Mouse (Mus musculus): ENCODE results near the gene Gm28044.
"Not testable (repeated sequence)": the region's sequence is repeated elsewhere in the genome, so short reads cannot be mapped to it uniquely, and the experiment has no call there.

The Gm28044 gene

DNA sequence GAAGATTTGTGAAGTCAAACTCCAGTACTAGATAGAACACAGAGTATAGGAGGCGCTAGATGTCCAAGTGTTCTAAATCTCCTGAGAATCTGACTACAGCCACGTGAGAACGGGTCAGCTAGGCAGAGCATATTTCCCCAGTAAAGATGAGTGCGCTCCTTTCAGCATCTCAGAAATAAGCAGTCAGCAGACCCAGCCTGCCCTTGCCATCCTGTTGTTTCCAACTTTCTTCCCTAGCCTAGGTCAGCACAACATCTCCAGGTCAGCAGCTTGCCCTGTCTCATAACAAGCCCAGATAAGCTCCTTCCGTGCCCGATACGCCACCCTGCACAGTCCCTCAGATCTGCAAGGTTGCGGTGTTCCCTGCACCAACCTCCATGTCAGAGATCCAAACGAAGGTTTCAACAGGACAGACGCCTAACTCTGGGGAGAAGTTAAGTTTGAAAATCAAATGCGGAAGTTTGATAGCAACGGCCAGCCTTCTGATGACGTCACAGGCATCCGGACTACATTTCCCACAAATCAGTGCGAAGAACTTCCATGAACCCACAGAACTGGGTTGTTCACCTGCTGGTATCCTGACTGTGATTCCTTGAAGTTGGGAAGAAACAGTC is at the start of gene Gm28044, which contains the start of gene Zfp953:
Gene Gm28044 (minus strand): TSS at position 406 of the 614 bp plus-strand sequence.
Gene Zfp953 (minus strand): TSS at position 475 of the 614 bp plus-strand sequence.
- DNase-seq, result peak; percentile 99

DNA sequence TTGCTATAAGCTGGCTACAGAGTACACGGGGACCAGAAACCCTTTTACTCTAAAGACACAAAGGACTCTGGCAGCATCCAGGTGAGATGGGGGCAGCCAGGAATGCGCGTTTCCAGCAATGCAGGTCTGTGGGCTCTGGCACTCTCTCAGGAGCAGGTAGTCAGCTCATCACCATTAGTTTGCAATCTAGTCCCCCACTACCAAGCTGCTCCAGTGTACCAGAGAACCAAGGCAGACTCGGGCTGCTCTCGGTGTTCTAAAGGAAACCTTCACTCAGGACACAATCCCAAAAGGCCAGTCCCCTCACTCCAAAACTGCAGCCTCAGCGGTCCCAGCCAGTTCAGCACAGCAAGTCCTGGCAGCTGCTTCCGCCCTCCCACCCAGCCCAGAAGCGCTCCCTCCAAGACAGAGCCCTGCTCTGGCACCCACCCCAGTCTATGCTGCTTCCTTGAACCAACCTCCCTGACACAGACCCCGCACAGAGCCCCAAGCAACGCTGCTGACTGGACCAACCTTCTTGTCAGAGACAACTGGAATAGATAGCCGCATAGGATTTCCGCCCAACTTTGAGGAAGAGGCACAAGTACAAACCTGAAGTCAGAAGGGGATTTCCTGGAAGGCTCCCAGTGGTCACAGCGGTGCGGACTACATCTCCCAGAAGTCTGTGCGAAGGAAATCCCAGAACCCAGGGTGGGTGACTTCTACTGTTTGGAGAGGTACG is 39.0 kb upstream of the Gm28044 start, which contains the start of gene Zfp429:
Gene Zfp429 (minus strand): TSS at position 637 of the 721 bp plus-strand sequence.
- peak; percentile 90 for DNase-seq

DNA sequence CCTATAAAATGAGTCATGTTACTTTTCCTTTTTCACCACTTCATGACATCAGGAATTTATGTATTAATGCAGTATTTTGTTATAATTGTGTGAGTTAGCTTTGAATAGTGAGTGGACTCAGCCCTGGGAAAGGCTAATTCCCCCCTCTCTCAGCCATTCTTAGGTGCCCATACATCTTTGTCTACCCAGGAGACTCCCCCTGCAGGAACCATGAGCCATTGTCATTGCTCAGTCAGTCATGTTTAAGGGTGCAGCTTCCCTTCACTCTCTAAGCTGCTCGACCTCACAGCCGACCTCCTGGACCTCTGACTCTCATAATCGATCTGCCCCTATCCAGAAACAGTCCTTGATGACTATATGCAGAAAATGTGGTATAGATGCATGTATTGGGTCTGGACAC is 15.9 kb upstream of the Gm28044 start:
- DNase-seq, result not testable (repeated sequence)

DNA sequence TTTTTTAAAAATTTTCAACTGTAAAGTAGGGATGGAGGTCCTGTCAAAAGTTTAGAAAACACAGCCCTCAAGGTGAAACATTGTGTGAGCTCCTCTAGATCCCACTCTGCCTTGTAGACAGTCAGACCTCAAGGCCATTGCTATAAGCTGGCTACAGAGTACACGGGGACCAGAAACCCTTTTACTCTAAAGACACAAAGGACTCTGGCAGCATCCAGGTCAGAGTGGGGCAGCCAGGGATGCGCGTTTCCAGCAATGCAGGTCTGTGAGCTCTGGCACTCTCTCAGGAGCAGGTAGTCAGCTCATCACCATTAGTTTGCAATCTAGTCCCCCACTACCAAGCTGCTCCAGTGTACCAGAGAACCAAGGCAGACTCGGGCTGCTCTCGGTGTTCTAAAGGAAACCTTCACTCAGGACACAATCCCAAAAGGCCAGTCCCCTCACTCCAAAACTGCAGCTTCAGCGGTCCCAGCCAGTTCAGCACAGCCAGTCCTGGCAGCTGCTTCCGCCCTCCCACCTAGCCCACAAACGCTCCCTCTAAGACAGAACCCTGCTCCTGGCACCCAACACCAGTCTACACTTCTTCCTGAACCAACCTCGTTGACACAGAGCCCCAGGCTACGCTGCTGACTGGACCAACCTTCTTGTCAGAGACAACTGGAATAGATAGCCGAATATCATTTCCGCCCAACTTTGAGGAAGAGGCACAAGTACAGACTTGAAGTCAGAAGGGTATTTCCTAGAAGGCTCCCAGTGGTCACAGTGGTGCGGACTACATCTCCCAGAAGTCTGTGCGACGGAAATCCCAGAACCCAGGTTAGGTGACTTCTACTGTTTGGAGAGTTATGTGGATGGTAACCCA is 14.9 kb upstream of the Gm28044 start, which contains the start of the genes Gm28041 and Zfp456:
Gene Gm28041 (minus strand): TSS at position 684 of the 862 bp plus-strand sequence.
Gene Zfp456 (minus strand): TSS at position 761 of the 862 bp plus-strand sequence.
- DNase-seq, result peak; percentile 92

DNA sequence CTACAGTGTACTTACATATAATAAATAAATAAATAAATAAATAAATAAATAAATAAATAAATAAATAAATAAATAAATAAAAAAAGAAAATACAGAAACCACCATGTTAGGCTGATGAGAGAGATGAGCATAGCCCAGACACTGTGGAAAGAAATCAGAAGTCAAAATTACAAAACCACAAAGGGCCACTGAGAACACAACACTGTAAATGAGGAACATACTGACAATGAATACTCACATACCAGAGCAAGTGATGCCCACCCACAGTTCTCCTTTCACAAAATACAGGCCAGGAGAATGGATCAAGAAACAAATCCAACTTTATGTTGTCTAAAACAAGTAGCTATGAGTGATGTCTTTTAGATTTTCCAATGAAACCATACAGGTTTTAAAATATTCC is 8.5 kb downstream of the Gm28044 start:
- DNase-seq, result no peak

DNA sequence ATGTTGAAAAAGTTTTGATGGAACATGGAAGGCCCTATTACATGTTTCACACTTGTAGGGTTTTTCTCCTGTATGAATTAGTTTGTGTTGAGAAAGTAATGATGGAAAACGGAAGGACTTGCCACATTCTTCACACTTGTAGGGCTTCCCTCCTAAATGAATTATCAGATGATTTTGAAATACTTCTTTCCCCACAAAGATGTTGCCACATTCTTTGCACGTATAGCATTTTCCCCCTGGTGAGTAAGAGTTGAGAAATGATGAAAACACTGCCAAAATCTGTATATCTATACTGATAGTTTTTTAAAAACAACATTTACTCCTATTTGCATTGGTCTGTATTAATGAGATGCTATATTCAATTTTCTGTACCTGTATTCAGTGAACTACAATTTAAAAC is 16.9 kb downstream of the Gm28044 start:
- no peak for DNase-seq

DNA sequence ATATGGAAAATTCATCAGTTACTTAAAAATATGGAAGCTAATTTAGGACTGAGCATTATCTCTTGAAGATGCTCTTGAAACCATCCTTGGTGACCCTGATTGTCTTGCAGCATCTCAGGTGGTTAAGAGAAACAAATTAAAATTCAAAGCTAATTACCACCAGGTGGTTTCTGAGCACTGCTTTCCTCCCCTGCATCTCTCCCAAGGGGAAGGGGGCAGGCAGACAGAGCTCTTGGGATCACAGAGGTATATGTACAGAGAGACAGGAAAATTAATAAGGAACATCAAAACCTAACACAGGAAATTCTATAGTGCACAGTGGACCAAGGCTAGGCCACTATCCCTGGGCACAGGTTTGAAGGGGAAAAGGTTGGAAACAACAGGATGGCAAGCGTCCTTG is 27.5 kb downstream of the Gm28044 start:
- DNase-seq, result no peak

DNA sequence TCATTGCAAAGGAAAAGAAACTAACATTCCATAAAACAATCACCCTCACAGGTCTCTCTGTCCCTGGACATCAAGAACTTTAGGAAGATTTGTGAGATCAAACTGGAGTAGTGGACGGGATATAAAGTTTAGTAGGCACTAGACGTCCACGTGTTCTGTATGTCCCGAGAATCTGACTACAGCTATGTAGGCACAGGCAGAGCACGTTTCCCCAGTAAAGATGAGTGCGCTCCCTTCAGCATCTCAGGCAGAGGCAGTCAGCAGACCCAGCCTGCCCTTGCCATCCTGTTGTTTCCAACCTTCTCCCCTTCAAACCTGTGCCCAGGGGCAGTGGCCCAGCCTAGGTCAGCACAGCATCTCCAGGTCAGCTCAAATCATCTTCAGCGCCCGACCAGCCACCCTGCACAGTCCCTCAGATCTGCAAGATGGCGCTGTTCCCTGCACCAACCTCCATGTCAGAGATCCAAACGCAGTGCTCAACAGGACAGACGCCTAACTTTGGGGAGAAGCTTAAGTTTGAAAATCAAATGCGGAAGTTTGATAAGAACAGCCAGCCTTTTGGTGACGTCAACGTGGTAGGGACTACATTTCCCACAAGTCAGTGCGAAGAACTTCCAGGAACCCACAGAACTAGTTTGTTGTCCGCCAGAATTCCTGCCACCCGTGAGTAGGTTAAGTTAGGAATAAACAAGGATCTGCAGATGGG is 28.2 kb downstream of the Gm28044 start, which contains the start of gene Zfp595:
Gene Zfp595 (minus strand): TSS at position 552 of the 706 bp plus-strand sequence.
- DNase-seq, result peak; percentile 97

DNA sequence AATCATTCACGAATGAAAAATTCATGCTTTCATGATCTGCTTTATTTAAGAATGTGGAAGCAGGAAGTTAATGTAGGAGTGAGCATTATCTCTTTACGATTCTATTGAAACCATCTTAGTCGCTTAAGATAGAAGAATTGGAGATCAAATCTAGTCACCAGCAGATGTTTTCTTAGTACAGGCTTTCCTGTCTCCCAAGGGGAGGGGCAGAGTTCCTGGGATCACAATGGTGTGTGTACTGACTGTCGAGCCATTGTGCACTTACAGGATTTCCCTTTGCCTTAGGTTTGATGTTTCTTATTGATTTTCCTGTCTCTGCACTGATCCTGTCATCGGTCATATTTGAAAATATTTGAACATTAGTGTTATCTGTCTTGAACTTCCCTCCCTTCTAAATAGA is 53.6 kb downstream of the Gm28044 start:
- peak; percentile 15 for DNase-seq

DNA sequence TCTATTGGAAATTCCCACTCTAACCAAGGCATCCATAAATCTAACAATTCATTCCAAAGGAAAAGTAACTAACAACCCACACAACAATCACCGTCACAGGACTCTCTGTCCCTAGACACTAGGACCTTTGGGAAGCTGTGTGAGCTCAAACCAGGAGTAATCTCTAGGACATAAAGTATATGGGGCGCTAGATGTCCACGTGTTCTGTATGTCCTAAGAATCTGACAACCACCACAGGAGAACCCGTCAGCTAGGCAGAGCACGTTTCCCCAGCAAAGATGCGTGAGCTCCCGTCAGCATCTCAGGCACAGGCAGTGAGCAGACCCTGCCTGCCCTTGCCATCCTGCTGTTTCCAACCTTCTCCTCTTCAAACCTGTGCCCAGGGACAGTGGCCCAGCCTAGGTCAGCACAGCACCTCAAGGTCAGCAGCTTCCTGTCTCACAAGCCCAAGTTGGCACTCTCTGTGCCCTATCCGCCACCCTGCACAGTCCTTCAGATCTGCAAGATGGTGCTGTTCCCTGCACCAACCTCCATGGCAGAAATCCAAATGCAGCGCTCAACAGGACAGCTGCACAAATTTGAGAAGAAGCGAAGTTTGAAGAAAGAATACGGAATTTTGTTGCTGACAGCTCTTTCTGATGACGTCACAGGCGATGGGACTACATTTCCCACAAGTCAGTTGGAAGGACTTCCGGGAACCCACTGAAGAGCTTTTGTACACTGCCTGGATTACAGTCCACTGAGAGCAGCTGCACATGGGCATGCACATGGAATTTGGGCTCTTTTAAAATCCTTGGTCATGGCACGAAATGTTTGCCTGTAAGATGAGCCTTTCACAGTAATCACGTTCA is 54.3 kb downstream of the Gm28044 start, which contains the start of gene Zfp457:
Gene Zfp457 (minus strand): TSS at position 664 of the 851 bp plus-strand sequence.
- DNase-seq, result peak; percentile 97

DNA sequence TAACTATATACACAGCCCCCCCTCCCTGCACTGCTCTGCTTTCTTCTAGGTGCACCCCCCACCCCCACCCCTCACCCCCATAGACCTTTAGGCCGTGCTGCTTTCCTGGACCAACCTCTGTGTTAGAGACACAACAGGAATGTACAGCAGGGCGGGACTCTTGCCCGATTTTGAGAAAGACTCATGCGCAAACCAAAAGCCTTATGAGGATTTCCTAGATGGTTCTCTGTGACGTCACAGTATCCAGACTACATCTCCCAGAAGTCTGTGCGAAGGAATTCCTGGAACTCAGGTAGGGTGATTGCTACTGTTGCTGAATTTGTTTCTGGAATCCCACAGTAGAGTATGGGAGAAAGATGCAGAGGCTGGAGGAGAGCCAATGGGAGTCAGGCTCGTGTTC is 82.0 kb downstream of the Gm28044 start, which contains the start of gene Zfp458:
Gene Zfp458 (minus strand): TSS at position 153 of the 400 bp plus-strand sequence.
- peak; percentile 72 for DNase-seq

DNA sequence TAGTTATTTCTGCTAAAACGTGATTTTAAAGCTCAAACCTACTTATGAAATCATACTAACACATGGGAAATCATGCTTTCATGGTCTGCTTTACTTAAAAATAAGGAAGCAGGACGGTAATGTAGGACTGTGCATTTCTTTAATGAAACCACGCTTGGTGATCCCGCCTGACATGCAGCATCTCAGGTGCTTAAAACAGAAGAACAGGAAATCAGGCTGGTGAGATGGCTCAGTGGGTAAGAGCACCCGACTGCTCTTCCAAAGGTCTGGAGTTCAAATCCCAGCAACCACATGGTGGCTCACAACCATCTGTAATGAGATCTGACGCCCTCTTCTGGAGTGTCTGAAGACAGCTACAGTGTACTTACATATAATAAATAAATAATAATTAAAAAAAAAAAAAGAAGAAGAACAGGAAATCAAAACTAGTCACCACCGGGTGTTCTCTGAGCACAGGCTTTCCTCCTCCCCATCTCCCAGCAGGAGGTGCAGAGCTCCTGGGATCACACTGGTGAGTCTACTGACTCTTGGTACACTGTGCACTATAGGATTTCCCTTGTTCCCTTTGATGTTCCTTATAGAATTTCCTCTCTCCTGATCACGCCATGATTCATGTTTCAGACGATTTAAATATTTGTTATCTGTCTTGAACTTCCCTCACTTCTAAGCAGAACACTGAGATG is 90.8 kb downstream of the Gm28044 start:
- DNase-seq, result not testable (repeated sequence)

DNA sequence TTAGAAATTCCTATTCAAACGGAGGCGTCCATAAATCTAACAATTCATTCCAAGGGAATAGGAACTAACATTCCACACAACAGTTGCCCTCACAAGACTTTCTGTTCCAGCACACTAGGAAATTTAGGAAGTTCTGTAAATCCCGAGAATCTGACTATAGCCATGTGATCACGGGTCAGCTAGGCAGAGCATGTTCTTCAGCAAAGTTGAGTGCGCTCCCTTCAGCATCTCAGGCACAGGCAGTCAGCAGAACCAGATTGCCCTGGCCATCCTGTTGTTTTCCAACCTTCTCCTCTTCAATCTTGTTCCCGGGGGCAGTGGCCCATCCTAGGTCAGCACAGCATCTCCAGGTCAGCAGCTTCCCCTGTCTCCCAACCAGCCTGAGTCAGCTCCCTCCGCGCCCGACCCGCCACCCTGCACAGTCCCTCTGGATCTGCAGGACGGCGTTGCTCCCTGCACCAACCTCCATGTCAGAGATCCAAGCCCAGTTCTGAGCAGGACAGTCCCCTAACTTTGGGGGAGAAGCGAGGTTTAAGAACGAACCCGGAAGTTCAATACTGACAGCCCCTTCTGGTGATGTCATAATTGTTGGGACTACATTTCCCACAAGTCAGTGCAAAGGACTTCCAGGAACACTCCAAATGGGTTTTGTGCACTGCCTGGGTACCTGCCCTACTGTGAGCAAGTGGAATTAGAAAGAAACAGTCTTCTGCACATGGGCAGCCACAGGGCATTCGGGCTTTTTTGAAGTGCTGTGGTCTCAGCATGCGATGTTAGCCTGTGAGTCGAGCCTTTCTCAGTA is 91.6 kb downstream of the Gm28044 start:
- DNase-seq, result peak; percentile 95
